Mouse (Mus musculus) embryo, embryonic 11 days (tissue): ENCODE data around the gene Ccdc171.

Source experiments
- DNase-seq: peaks from one replicate; pipeline ENCODE4 v3.0.0-alpha.2; 2015

The Ccdc171 gene

DNA sequence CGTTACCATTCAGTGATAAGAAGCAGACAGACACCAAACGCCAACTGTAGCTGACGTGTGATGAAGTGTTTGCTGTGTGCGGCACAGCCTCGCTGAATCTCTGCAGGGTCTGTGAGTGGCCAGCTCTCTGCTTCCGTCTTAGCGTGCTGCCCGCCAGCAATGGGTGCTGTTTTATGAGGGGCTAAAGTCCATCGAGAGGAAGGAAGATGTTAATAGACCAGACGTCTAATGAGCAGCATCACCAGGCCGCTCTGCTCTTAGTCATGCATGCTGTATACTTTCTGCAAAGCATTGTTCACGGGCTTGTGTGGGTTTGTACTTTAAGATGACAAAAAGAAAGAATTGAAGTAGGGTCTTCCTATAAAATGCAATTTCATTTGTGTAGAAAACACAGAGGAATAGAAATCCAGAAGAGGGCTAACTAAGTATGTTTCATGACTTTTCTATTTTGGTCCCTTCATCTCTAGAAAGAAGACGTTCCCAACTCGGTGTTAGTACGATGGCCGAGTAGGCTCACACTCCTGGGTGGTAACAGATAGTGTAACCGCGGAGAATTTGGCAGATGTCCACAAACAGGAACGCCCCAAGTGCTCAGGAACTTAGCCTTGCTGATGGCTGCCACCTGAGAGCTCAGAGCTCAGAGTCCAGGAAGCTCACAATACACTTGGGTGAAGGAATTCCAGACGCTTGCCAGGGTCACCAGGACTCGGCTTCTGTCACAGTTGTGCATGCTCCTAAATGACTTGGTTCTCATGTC is 273.5 kb downstream of the Ccdc171 start:
- DNase-seq = no peak

DNA sequence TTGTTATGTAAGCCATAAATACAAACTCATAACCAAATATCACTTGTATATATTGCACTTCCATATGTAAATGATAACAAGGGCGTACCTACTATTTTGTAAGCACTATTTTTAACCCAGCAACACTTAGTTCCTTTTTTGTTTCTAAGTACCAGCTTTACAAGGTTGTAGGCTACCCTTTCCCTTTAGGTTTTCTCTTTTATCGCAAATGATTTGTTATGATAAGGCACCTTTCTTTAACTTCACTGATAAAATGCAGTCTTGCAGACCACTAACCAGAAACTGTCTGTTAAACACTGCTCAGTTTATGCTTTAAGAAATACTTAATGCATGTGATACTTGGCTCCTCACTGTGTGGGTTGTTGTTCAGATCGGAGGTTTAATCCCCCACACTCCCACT is 275.1 kb downstream of the Ccdc171 start:
- DNase-seq = no peak

DNA sequence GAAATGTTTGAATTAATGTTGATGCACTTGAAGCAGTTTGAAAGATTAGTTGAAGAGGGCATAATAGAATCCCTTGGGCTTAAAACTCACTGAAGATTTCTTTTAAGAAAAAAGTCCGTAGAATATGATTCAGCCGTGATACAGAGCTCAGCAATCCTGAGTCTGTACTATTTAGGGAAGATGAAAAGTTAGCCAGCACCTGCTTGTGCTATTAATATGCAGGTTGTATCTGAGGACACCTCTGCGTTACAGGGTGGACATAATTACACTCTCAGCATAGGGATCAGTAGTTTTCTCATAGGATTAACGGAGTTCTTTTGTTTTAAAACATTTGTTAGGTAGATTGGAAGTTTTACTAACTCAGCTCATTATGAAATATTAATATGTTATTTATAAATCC is 291.6 kb downstream of the Ccdc171 start:
- no peak for DNase-seq

DNA sequence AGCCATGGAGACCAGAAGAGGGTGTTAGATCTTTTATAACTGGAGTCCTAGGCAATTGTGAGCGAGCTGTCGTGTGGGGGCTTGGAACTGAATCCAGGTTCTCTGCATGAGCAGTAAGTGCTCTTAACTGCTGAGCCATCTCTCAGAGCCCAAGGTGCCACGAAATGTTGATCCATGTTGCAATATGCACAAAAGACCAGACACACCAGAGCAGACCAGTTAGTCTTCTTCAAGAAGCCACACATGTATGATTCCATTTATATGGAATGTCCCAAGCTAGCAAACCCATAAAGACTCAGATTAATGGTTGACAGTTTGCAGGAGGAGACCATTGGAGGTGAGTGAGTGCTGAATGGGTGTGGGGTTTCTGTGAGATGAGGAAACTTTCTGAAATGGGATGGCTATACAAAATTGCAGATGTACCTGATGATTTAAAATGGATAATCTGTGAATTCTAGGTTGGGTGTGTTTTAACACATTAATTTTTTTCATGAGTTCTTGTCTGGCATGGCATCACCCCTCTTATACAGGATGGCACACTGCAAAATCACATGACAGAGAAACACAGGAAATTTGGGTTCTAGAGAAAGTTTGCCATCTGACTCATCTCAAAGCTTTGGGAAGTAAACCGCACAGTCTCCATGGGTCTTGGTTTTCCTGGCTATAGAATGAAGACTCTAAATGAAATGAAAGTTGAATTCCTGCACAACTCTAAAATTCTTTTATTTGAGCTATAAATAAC is 304.5 kb downstream of the Ccdc171 start:
- no peak for DNase-seq

DNA sequence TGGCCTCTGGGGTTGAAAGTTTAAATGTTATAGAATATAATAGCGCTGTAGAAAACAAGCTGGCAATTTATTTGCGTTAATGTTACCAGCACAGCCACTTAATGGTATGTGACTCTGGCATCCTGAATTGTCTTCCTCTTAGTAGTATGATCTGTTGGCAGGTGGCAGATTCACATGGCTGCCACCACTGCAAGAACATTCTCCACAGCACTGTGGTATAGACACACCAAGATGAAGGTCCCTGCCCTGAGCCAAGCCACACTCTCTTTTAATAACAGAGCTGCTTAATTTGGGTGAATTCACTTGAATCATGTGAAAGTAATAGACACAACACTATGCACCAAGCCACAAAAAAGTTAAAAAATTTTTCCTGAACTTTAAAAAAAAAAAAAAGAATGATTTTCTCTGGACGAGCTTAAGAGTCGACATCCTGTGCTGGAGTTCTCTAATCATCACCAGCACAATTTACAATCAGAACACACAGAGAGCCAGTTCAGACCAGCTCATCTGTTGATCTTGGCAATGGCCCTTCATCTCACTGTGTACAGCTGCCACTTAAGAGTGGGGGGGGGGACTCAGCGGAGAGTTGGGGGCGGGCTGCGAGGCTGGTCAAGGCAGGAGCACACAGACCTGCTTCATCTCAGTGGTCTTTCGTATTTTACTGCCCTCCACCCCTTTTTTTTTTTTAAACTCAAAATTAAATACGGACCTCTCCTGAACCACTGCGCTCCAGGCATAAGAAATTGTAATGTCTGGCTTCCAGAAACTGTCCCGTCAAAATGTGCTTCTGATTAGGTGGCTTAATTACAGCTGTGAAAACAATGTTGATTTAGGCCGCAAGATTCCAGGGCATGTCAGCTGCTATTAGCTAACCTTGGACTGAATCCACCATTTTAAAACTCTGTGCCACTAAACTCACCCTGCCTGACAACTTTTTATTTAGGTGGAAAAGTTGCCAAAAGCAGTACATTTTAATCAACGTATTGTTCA is 305.8 kb downstream of the Ccdc171 start:
- peak; percentile 76 for DNase-seq

DNA sequence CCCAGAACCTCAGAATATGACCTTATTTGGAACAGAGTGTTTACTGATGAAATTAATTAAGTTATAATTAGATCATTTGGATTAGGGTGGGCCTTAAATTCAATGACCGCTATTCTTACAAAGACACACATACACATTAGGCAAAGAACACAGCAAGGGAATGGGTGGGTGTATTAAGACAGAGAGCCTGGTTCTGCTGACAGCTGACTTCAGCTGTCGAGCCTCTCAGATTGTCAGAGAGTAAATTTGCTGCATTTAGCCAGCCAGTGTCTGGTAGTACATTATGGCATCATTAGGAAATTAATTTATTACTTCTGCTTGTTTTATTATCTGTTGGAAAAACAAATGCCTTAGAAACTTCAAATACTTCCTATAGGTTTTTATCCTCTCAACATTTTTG is 313.7 kb downstream of the Ccdc171 start:
- DNase-seq = no peak

DNA sequence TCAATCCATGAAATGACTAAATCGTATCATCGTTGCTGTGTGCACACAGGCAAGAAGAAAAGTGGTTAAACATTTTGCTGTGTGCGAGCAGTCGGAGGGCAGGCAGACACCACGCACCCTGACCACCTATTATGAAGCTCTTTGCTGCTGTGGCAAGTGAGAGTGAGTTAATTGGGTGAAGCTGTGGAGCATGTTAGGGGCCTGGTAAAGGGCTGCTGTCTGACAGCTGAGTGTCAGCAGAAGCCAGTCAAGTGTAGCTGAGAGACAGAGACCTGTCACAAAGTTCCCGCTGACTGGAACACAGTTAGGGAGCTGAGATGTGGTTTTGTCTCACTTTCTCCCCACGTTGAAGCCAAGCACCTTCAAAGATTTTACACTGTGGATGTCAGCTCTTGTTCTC is 321.0 kb downstream of the Ccdc171 start:
- DNase-seq = no peak

DNA sequence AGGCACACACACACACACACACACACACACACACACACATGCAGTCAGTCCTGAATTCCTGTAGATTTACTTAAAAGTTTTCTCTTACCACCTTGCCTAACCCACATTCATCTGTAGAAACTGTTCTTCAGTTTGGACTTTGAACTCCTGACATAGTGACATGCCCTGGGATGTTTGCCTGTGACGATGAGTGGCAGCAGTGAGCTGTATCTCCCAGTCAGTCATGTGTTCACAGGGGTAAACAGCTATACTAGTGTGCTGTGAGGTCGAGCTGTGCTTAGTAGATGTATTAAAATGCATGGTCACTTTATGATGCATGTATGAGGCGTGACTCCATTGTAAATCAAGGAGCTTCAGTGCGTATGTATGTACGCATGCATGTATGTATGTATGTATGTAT is 328.5 kb downstream of the Ccdc171 start:
- no peak for DNase-seq

DNA sequence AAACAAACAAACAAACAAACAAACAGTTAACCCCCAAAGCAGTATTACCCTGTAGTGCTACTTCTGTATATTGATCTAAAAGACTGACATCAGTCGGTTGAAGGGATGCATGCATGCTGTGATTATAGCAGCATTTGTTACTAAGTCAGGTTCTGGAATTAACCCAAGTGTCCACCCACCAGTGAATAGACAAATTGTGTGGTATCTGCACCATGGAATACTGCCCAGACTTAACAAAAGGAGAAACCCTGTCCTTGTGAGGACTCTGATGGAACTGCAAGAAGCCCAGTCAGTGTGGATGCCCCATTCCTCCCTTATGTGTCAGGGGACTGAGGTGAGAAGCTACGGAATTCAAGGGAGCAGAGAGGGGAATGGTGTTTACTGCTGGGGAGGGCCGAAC is 336.4 kb downstream of the Ccdc171 start:
- DNase-seq = no peak

DNA sequence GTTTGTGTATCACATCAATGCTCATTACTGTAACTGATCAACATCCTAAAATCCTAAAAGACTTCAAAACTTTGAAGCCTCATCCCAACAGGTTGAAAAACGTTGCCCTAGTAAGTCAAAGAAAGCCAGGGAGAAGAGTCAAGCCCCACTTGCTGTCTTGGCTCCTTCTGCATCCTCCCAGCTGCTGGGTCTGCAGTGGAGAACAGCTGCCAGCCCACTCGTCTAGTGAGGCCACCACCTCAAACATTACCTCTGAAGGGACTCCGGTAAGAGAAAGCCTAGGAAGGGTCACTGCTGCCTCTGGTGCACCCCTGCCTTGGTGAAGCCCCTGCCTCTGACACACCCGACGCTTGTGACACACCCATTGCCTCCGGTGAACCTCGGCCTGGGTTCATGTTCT is 336.9 kb downstream of the Ccdc171 start:
- DNase-seq = no peak

DNA sequence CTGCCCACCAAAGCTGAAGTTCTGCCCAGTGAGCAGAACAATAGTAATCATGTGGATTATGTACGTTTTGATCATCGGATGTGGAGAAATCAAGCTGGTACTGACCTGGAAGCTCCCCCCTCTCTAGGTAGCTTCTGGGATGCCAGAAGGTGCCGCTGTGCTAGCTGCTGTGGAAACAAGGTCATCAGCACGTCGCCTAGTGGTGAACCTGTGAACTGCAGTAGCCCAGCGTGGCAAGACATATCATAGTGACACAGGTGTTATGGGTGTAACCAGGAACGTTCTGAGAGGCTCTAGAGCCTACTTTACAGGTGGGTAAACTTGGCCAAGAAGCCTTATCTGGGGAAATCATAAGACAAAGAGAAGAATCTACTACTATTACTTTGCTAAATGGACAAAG is 351.3 kb downstream of the Ccdc171 start:
- no peak for DNase-seq

DNA sequence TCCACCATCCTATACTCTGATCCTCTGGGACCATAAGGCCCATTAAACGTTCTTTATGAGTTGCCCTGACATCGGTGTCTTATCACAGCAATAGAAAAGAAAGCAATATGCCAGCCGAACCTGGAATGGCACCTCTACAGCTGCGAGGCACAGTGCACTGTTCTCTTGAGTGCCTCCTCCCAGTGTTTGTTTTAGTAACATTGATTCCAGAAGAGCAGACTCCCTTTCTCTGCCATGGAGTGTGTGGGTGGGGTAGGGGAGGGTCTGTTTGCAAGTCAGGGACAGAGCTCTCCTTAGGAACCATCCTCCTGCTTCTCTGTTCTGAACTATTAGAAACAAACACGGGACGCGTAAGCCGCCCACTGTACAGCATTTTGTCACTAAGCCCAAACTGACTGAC is 352.9 kb downstream of the Ccdc171 start:
- DNase-seq = no peak

DNA sequence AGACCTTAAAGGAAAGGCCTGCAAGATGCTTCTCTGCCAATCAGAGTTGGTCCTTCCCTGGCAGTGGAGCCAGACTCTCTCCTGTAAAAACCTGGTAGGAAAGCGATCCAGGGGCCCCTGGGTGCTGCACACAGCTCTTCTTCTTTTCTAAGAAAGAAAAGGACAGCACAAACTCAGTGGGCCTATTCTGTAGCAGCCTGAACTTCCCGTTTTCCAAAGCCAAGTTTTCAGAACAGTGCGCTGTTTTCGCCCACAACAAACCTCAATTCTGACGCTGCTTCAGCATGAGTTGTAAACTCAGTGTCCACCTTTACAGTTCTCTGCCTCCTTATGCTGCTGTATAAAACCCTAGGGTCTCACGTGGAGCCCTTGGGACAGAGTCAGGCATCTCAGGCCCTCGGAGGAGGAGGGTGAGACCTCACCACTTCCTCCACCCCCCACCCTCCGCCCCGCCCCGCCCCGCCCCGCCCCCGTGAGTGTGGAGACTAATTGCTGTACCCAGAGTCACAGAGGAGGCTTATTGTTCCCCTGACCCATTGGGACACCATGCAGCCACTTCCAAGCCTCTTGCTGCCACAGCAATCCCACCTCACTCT is 363.2 kb downstream of the Ccdc171 start:
- no peak for DNase-seq

DNA sequence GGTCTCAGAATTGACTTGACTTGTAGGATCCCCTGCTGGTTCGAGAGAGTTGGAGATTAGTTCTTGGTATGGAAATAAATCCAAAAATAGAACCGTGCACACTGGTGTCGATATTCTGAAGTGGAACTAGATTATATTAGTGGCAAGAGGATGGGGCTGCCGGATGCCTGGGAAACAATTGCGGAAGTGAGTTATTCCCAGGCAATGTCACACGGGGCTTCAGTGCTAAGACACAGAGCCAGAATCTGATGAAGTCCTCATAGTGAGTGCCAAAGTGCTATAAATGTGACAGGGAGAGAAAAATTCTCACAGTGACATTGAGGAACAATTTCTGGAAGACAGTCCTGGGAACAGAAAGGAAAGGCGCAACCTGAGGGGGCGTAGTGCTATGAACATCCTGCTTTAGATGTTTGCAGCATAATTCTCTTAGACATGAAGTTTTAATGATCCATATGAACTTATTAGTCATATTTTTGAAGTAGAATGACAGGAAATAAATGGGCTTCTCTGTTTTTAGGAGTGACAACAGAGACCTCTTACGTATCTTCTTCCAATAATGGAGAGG is 376.8 kb downstream of the Ccdc171 start:
- DNase-seq = no peak
